Mouse (Mus musculus): ENCODE measurements around the gene Prdm16. TPM values are rescaled to one million over a fixed set of nuclear protein-coding genes. Genes with fewer than 3 reads are reported as not detected.

Prdm16 gene
- polyA plus RNA-seq, 1 experiment = 2.0 TPM

DNA sequence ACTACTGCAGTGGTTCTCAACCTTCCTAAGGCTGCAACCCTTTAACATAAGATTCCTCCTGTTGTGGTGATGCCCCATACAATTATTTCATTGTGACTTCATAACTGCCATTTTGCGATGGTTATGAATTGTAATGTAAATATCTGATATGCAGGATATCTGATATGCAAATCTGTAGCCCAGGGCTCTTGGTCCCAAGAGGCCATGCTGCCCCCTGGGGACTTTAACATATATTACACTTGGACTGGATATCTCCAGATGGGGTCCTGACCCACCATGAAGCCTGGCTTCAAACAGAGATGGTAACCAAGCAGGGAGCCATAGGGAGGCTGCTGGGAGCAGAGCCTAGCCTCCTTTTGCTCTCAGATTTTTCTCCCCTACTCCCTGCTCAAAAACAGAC is 244.0 kb downstream of the Prdm16 start:
- Histone ChIP-seq H3K36me3 (ENCODE audit: control insufficient read depth, insufficient read depth, low read length) (no peaks in the 10 kb centered on the region), H3K27me3 (ENCODE audit: control insufficient read depth, insufficient read depth, low read length) (no peaks in the 10 kb centered on the region), H3K4me3 (ENCODE audit: extremely low read depth, insufficient read depth, insufficient read length) (no peak overlapping the region), H3K4me1 (ENCODE audit: control insufficient read depth, insufficient read depth, insufficient read length) (no peaks in the 10 kb centered on the region), H3K27ac (ENCODE audit: insufficient read depth, low read length) (no peak overlapping the region)
- WGBS = 86% methylated on average over 1 of the region's 1 CpGs
- TF ChIP-seq POLR2A (IDR thresholded peaks at IDR 0.05; ENCODE audit: low read depth, low read length) (no peak), CTCF (IDR thresholded peaks at IDR 0.05; ENCODE audit: extremely low read depth, insufficient read depth, insufficient read length, insufficient replicate concordance) (no peak)
- no peak for DNase-seq (ENCODE audit: low read depth in 1 of 2, low spot score in 2 of 2)

DNA sequence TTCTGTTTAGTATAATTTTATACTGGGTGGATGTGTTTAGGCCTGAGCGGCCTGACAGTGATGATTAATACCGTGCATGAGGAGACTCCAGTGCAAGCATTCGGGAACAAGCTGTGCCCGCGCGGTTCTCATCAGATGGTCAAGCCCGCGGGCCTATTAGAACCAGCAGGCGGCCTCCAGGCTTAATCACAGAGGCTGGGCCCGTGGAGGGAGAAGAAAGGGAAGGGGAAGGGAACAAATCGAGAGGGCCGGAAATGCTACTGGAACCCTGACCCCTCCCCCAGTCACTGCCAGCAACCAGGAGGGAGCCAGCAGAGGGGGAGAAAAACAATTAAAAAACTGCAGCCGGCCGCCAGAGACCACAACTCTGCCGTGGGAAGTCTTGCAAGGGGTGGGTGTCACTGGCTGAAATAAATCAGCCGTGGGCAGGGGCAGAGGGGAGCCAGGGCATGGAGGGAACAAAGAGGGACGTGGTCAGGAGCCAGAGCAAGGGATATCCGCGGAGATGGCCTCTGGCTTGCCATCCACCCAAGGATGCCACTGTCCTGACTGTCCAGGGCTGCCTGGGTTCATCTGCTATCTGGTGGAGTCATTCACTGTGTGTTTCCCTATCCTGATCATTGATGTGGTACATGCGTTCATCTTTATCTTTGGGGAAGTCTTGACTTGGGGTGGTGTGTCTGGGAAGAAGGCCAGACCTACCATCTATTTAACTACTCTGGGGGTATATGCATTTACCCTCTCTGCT is 246.2 kb downstream of the Prdm16 start:
- H3K4me3 ChIP-seq (ENCODE audit: extremely low read depth, insufficient read depth, insufficient read length) = no peak overlapping the region
- no peaks in the 10 kb centered on the region; the same call in 1 of the 2 replicates for H3K27me3 ChIP-seq (ENCODE audit: control insufficient read depth, insufficient read depth, low read length)
- H3K4me1 ChIP-seq (ENCODE audit: control insufficient read depth, insufficient read depth, insufficient read length) = no peaks in the 10 kb centered on the region
- DNase-seq (ENCODE audit: low read depth in 1 of 2, low spot score in 2 of 2) = no peak
- H3K36me3 ChIP-seq (ENCODE audit: control insufficient read depth, insufficient read depth, low read length) = no peaks in the 10 kb centered on the region
- whole genome bisulfite sequencing = 29% methylated on average over 20 of the region's 20 CpGs
- TF ChIP-seq POLR2A (IDR thresholded peaks at IDR 0.05; ENCODE audit: low read depth, low read length) (no peak), CTCF (IDR thresholded peaks at IDR 0.05; ENCODE audit: extremely low read depth, insufficient read depth, insufficient read length, insufficient replicate concordance) (no peak)
- no peak overlapping the region for H3K27ac ChIP-seq (ENCODE audit: insufficient read depth, low read length)

DNA sequence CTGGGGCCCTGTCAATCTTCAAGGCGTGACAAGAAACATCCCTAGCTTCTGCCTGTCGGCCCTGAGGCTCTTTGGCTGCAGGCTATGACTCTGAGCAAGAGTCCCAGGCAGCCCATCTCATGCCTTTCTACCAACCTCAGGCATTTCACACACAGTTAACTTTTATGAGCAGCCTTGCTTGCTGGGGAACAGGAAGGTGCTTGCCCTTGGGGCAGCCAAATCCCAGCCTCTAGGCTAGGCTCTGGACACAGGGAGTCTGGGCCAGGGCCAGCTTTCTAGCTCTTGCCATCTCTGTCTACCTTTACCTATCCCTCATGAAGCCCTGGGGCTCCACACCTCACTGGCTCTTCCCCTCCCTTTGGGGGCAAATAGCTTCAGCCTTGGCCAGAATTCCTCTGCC is 247.0 kb downstream of the Prdm16 start:
- 81% methylated on average over 2 of the region's 2 CpGs for WGBS
- no peak overlapping the region for H3K4me3 ChIP-seq (ENCODE audit: extremely low read depth, insufficient read depth, insufficient read length)

DNA sequence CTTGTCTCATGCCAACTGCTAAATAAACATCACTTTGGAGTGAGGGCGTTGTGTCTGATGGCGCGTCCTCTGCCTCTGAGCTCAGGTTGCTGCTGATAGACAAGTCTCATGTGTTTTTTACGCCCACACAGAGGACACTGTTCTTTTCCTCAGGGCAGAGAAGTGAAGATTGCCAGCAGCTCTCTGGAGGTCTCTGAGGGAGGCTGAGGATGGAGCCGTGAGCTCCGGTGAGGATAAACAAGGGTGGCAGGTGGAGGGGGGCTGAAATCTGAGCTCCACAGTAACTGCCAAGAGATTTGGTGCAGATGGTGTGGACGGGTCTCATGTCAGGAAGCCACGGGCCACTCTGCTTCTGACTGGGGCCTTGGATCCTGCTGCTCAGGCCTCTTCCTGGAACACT is 249.9 kb downstream of the Prdm16 start:
- H3K27ac ChIP-seq (ENCODE audit: insufficient read depth, low read length) = no peak overlapping the region
- DNase-seq (ENCODE audit: low read depth in 1 of 2, low spot score in 2 of 2) = no peak
- no peak for TF ChIP-seq CTCF (IDR thresholded peaks at IDR 0.05; ENCODE audit: extremely low read depth, insufficient read depth, insufficient read length, insufficient replicate concordance)
- TF ChIP-seq POLR2A (IDR thresholded peaks at IDR 0.05; ENCODE audit: low read depth, low read length) = no peak
- no peaks in the 10 kb centered on the region for H3K4me1 ChIP-seq (ENCODE audit: control insufficient read depth, insufficient read depth, insufficient read length)
- 86% methylated on average over 8 of the region's 8 CpGs for WGBS
- H3K27me3 ChIP-seq (ENCODE audit: control insufficient read depth, insufficient read depth, low read length) = no peaks in the 10 kb centered on the region; the same call in 1 of the 2 replicates
- H3K4me3 ChIP-seq (ENCODE audit: extremely low read depth, insufficient read depth, insufficient read length) = no peak overlapping the region
- no peaks in the 10 kb centered on the region for H3K36me3 ChIP-seq (ENCODE audit: control insufficient read depth, insufficient read depth, low read length)

More for the DNA sequence above, 247.0 kb downstream of the Prdm16 start:
- H3K36me3 ChIP-seq (ENCODE audit: control insufficient read depth, insufficient read depth, low read length) = no peaks in the 10 kb centered on the region
- no peak overlapping the region for H3K27ac ChIP-seq (ENCODE audit: insufficient read depth, low read length)
- DNase-seq (ENCODE audit: low read depth in 1 of 2, low spot score in 2 of 2) = no peak
- H3K27me3 ChIP-seq (ENCODE audit: control insufficient read depth, insufficient read depth, low read length) = no peaks in the 10 kb centered on the region; the same call in 1 of the 2 replicates
- H3K4me1 ChIP-seq (ENCODE audit: control insufficient read depth, insufficient read depth, insufficient read length) = no peaks in the 10 kb centered on the region
- TF ChIP-seq CTCF (IDR thresholded peaks at IDR 0.05; ENCODE audit: extremely low read depth, insufficient read depth, insufficient read length, insufficient replicate concordance) (no peak), POLR2A (IDR thresholded peaks at IDR 0.05; ENCODE audit: low read depth, low read length) (no peak)

DNA sequence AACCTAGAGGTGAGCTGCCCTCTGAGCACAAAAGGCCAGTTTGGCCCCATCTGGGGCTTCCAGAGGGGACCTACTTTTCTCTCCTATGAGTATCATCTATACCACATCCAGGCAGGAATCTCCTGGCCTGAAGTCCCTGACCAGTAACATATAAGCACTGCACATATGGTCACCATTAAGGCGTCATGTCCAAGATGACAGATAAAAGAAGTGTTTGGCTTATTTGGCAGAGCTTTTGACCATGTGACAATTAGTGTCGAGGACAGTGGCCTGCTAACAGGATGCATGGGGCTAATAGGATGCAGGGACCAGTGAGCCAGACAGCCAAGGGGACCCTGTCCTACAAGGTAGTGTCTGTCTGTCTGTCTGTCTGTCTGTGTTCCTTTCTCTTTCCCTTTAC is 250.8 kb downstream of the Prdm16 start:
- Histone ChIP-seq H3K27me3 (ENCODE audit: control insufficient read depth, insufficient read depth, low read length) (no peaks in the 10 kb centered on the region; the same call in 1 of the 2 replicates), H3K4me1 (ENCODE audit: control insufficient read depth, insufficient read depth, insufficient read length) (no peaks in the 10 kb centered on the region), H3K36me3 (ENCODE audit: control insufficient read depth, insufficient read depth, low read length) (no peaks in the 10 kb centered on the region), H3K4me3 (ENCODE audit: extremely low read depth, insufficient read depth, insufficient read length) (no peak overlapping the region), H3K27ac (ENCODE audit: insufficient read depth, low read length) (no peak overlapping the region)
- no peak for TF ChIP-seq CTCF (IDR thresholded peaks at IDR 0.05; ENCODE audit: extremely low read depth, insufficient read depth, insufficient read length, insufficient replicate concordance)
- no peak for TF ChIP-seq POLR2A (IDR thresholded peaks at IDR 0.05; ENCODE audit: low read depth, low read length)
- WGBS = 78% methylated on average over 2 of the region's 2 CpGs
- DNase-seq (ENCODE audit: low read depth in 1 of 2, low spot score in 2 of 2) = no peak

DNA sequence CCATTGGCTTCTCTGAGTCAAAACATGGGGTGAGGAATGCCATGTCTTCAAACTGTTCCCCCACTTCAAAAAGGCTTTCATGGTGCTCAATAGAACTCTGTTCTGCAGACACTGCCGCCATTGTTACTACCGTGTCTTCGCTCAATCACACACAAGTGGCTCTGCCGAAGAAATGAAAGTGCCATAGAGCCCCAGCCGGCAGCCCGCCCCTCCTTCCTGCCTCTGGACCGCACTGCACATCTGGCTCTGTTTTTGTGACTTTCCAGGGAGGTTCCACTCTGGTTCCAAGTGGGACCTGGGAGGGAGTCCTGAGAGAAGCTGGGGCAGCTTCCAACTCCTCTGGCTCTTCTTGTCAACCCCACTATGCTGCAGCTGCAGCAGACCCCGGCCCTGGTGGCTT is 251.5 kb downstream of the Prdm16 start:
- 80% methylated on average over 8 of the region's 8 CpGs for WGBS
- no peaks in the 10 kb centered on the region for H3K36me3 ChIP-seq (ENCODE audit: control insufficient read depth, insufficient read depth, low read length)
- no peaks in the 10 kb centered on the region; the same call in 1 of the 2 replicates for H3K27me3 ChIP-seq (ENCODE audit: control insufficient read depth, insufficient read depth, low read length)
- H3K4me3 ChIP-seq (ENCODE audit: extremely low read depth, insufficient read depth, insufficient read length) = no peak overlapping the region
- no peaks in the 10 kb centered on the region for H3K4me1 ChIP-seq (ENCODE audit: control insufficient read depth, insufficient read depth, insufficient read length)
- TF ChIP-seq POLR2A (IDR thresholded peaks at IDR 0.05; ENCODE audit: low read depth, low read length) (no peak), CTCF (IDR thresholded peaks at IDR 0.05; ENCODE audit: extremely low read depth, insufficient read depth, insufficient read length, insufficient replicate concordance) (no peak)
- no peak for DNase-seq (ENCODE audit: low read depth in 1 of 2, low spot score in 2 of 2)
- H3K27ac ChIP-seq (ENCODE audit: insufficient read depth, low read length) = no peak overlapping the region

DNA sequence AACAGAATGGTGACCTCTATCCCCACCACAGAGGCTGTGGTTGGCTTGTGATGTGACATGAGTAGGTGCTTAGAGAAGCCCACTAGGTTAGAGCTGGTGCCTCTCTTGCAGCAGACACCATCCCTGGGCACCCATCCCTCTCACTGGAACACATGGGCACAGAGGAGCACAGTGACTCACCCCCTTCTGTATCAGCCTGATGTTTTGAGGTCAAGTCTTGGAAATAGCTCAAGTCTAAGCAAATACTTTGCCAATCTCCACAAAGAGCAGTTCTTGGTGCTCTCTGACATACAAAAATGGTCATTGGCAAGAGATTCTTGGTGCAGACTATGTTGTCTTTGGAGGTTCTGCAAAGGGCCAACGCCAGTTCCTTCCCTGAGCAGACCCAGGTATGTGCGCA is 257.8 kb downstream of the Prdm16 start:
- TF ChIP-seq CTCF (IDR thresholded peaks at IDR 0.05; ENCODE audit: extremely low read depth, insufficient read depth, insufficient read length, insufficient replicate concordance) (no peak), POLR2A (IDR thresholded peaks at IDR 0.05; ENCODE audit: low read depth, low read length) (no peak)
- H3K4me3 ChIP-seq (ENCODE audit: extremely low read depth, insufficient read depth, insufficient read length) = no peak overlapping the region
- H3K27ac ChIP-seq (ENCODE audit: insufficient read depth, low read length) = no peak overlapping the region
- no peaks in the 10 kb centered on the region; the same call in 1 of the 2 replicates for H3K4me1 ChIP-seq (ENCODE audit: control insufficient read depth, insufficient read depth, insufficient read length)
- 92% methylated on average over 2 of the region's 2 CpGs for WGBS
- no peaks in the 10 kb centered on the region for H3K36me3 ChIP-seq (ENCODE audit: control insufficient read depth, insufficient read depth, low read length)
- H3K27me3 ChIP-seq (ENCODE audit: control insufficient read depth, insufficient read depth, low read length) = no peaks in the 10 kb centered on the region
- DNase-seq (ENCODE audit: low read depth in 1 of 2, low spot score in 2 of 2) = no peak
